Mouse (Mus musculus): ENCODE data around the gene Slc9a3r2.

GRCm38 (mm10) chr17:24648731-24649377 lies 1.3 kb downstream of the Slc9a3r2 start:
- TF ChIP-seq CHD2 (IDR thresholded peaks at IDR 0.05; ENCODE audit: low read depth, low read length) (no peak), ZC3H11A (IDR thresholded peaks at IDR 0.05; ENCODE audit: borderline replicate concordance, low read depth, low read length) (no peak), HCFC1 (IDR thresholded peaks at IDR 0.05; ENCODE audit: borderline replicate concordance, insufficient read depth, low read length) (no peak), ZNF384 (IDR thresholded peaks at IDR 0.05; ENCODE audit: low read depth, low read length) (no peak)

Data from ES-E14 (cell line).